Mouse (Mus musculus): ENCODE measurements at regions not wholly inside any gene's neighbourhood (a gene's known extent, or its start where the extent isn't known, plus 50 kb on each side); places are given as distances from the start of the nearest gene placed in this dataset.

DNA sequence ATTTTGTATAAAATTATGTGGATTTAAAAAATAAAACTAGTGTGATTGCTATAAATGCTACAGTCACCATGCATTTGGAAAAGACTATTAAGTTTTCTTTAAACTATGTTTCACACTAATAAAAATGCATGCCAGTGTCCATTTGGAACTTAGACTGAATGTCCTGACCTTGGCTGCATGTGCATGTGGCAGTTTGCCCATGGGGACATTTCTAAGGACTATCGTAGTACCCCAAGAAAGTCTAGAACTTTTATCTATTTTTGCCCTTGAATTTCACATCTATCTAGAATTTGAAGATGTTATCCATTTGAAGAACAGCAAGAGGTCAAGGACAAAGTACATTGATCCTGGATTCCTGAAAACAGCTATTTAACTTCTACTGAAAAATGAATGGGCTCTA lies 745.9 kb downstream of the Tmem182 start:
- no peak overlapping the region for H3K4me2 ChIP-seq
- 98% methylated on average over 1 of the region's 1 CpGs for WGBS
- no peak overlapping the region for H3K4me3 ChIP-seq

GRCm38 (mm10) chr1:41555607-41556006 lies 750.2 kb downstream of the Tmem182 start:
- no peak overlapping the region for H3K4me2 ChIP-seq
- no peak overlapping the region for H3K27ac ChIP-seq (replicated peaks)
- H3K4me3 ChIP-seq = no peak overlapping the region
- no peak for ATAC-seq (ENCODE audit: low read depth)
- 74% methylated on average over 2 of the region's 2 CpGs for WGBS
- H3K9me3 ChIP-seq = no peaks in the 10 kb centered on the region
- no peaks in the 10 kb centered on the region for H3K36me3 ChIP-seq
- H3K9ac ChIP-seq = no peak overlapping the region
- no peaks in the 10 kb centered on the region for H3K27me3 ChIP-seq
- no peaks in the 10 kb centered on the region for H3K4me1 ChIP-seq (replicated peaks)

More for the DNA sequence above, 745.9 kb downstream of the Tmem182 start:
- Histone ChIP-seq H3K9ac (no peak overlapping the region), H3K9me3 (no peaks in the 10 kb centered on the region), H3K36me3 (no peaks in the 10 kb centered on the region), H3K27me3 (no peaks in the 10 kb centered on the region), H3K27ac (replicated peaks) (no peak overlapping the region), H3K4me1 (replicated peaks) (no peaks in the 10 kb centered on the region)
- no peak for ATAC-seq (ENCODE audit: low read depth)

DNA sequence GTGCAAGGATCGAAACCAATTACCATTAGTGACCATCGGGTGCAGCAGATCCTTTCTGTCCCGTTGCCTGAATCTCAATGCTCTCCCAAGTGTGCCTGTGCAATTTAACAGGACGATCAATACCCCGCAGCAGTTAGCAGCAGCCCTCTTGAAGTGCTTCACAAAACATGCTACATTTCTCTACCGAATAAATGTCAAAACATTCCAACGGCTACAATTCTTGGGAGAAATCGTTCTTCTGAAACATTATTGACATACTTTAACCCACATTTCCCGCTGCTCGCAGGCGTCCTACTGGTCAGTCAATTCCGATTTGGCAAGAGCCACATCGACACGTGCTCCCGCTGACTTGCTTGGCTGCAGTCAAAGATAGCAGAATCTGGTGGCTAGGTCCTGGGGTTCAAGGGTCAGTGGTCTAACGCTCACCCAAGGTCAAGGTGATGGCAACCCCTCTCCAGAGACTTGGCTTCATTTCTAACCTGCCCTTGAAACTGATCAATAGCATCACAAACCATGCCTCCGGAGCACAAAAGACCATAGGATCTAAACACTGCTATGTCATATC lies 753.8 kb downstream of the Tmem182 start:
- H3K27ac ChIP-seq (replicated peaks) = no peak overlapping the region
- H3K27me3 ChIP-seq = no peaks in the 10 kb centered on the region
- no peaks in the 10 kb centered on the region for H3K9me3 ChIP-seq
- H3K4me3 ChIP-seq = no peak overlapping the region
- no peak overlapping the region for H3K4me2 ChIP-seq
- no peak for ATAC-seq (ENCODE audit: low read depth)
- WGBS = 82% methylated on average over 17 of the region's 17 CpGs
- H3K9ac ChIP-seq = no peak overlapping the region
- H3K36me3 ChIP-seq = no peaks in the 10 kb centered on the region
- no peaks in the 10 kb centered on the region for H3K4me1 ChIP-seq (replicated peaks)

DNA sequence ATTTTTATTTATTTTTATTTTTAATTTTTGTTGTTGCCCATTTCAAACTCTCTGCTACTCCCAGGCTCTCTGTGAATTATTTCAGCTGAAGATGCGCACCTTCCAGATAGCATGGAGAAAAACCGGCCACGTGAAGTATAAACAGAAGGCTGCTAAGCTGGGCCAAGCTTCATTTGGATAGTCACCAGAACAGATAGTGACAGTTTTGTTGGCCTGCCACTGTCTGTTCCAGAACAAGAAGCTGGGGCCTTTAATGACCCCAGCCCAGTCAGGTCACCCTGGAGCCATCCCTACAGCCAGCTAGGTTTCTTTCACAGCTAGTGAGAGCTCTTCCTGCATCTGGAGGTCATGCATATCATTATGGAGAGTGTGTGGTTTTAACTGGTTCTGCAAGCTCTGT lies 754.6 kb downstream of the Tmem182 start:
- Histone ChIP-seq H3K9me3 (no peaks in the 10 kb centered on the region), H3K4me2 (no peak overlapping the region), H3K36me3 (no peaks in the 10 kb centered on the region), H3K4me1 (replicated peaks) (no peaks in the 10 kb centered on the region), H3K27ac (replicated peaks) (no peak overlapping the region), H3K4me3 (no peak overlapping the region), H3K9ac (no peak overlapping the region), H3K27me3 (no peaks in the 10 kb centered on the region)
- no peak for ATAC-seq (ENCODE audit: low read depth)
- WGBS = 97% methylated on average over 3 of the region's 3 CpGs

DNA sequence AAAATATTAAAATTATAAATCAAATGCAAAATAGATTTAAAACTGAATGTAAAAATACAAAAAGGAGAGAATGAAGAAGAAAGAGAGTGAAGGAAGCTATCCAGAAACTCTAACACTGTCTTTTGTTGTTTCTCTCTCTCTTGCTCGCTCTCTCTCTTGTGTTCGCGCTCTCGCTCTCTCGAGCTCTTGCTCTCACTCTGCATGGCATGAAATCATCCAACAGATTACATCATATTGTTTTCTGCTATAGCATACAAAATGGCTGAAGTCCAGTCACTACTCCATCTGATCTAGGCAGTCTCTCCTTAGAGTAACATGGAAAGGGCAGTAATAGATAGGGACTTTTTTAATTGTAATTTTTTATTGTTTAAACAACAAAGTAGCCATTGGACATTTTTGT lies 798.1 kb downstream of the Tmem182 start:
- Histone ChIP-seq H3K9ac (no peak overlapping the region), H3K27ac (replicated peaks) (no peak overlapping the region), H3K36me3 (no peaks in the 10 kb centered on the region), H3K27me3 (no peaks in the 10 kb centered on the region), H3K4me2 (no peak overlapping the region), H3K9me3 (no peaks in the 10 kb centered on the region), H3K4me1 (replicated peaks) (peaks cover 15% of the 10 kb centered on the region), H3K4me3 (no peak overlapping the region)
- no peak for ATAC-seq (ENCODE audit: low read depth)
- WGBS = 84% methylated on average over 5 of the region's 5 CpGs

- H3K27me3 ChIP-seq = no peaks in the 10 kb centered on the region
- H3K27ac ChIP-seq (replicated peaks) = no peak overlapping the region
- 38% methylated on average over 14 of the region's 14 CpGs for WGBS
- no peaks in the 10 kb centered on the region for H3K9me3 ChIP-seq
- no peak overlapping the region for H3K9ac ChIP-seq
- 0 out of 2 replicates have a peak overlapping the region, but pooled peaks have one; percentile 8 for H3K4me3 ChIP-seq
- no peaks in the 10 kb centered on the region for H3K36me3 ChIP-seq
- peaks cover 15% of the 10 kb centered on the region for H3K4me1 ChIP-seq (replicated peaks)
- ATAC-seq (ENCODE audit: low read depth) = peak; percentile 77
- peak overlapping the region; percentile 38 for H3K4me2 ChIP-seq
These were observed 799.8 kb downstream of the Tmem182 start for GRCm38 (mm10) chr1:41604996-41605747.

GRCm38 (mm10) chr1:41605748-41606131 lies 800.3 kb downstream of the Tmem182 start:
- peak; percentile 81 for ATAC-seq (ENCODE audit: low read depth)
- Histone ChIP-seq H3K4me1 (replicated peaks) (peaks cover 20% of the 10 kb centered on the region), H3K9ac (no peak overlapping the region), H3K9me3 (no peaks in the 10 kb centered on the region), H3K27ac (replicated peaks) (peak overlapping the region; percentile 42), H3K4me2 (no peak overlapping the region), H3K36me3 (no peaks in the 10 kb centered on the region), H3K4me3 (no peak overlapping the region), H3K27me3 (no peaks in the 10 kb centered on the region)
- WGBS = 7% methylated on average over 3 of the region's 3 CpGs

- Histone ChIP-seq H3K4me3 (no peak overlapping the region), H3K27ac (replicated peaks) (no peak overlapping the region), H3K9ac (no peak overlapping the region), H3K4me1 (replicated peaks) (peaks cover 15% of the 10 kb centered on the region), H3K4me2 (no peak overlapping the region), H3K27me3 (no peaks in the 10 kb centered on the region), H3K36me3 (no peaks in the 10 kb centered on the region), H3K9me3 (no peaks in the 10 kb centered on the region)
- 43% methylated on average over 8 of the region's 8 CpGs for WGBS
- ATAC-seq (ENCODE audit: low read depth) = peak; percentile 83
These were observed 805.4 kb downstream of the Tmem182 start for GRCm38 (mm10) chr1:41610783-41611182.

DNA sequence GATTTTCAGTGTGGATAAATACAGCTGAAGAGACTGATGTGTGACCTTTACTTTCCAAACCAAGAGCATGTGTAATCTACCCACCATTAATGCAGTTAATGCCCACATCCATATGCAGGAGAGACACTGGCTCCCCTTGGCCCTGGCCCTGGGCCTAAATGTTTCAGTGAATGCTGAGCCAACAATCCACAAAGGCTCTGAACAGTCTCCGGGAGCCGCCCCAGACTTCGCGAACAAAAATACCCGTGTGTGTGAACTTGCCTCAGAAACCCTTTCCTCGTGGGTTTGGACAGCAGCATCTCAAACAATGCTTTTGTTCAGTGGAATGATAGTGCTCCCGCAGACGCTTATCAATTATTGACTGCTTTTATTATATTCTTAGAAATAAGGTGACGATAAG lies 846.4 kb downstream of the Tmem182 start:
- Histone ChIP-seq H3K4me1 (replicated peaks) (peaks cover 17% of the 10 kb centered on the region), H3K27me3 (no peaks in the 10 kb centered on the region), H3K4me3 (no peak overlapping the region), H3K9me3 (no peaks in the 10 kb centered on the region), H3K36me3 (no peaks in the 10 kb centered on the region), H3K27ac (replicated peaks) (peak overlapping the region; percentile 14; the same call in 1 of the 2 replicates), H3K4me2 (peak overlapping the region; percentile 31), H3K9ac (no peak overlapping the region)
- peak; percentile 85 for ATAC-seq (ENCODE audit: low read depth)
- 24% methylated on average over 9 of the region's 9 CpGs for WGBS

DNA sequence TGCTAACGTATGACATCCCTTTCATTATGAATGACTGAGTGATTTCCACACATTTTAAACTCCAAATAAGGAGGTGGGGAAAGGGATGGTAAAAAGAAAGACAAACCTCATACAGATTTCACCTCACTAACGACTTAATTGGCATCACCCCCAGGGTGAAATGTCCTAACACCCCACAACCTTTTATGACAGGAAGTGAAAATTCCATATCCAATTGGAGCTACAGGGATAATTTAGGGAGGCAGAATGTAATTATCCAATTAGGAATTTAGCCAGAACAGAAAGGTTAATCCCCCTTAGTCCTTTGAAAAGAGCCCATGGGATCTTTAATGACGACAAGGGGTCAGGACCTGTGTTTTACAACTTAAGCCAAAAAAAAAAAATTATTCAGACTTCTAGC lies 846.8 kb downstream of the Tmem182 start:
- peak; percentile 21; the same call in 1 of the 2 replicates for ATAC-seq (ENCODE audit: low read depth)
- Histone ChIP-seq H3K9ac (no peak overlapping the region), H3K27ac (replicated peaks) (peak overlapping the region; percentile 14; the same call in 1 of the 2 replicates), H3K9me3 (no peaks in the 10 kb centered on the region), H3K4me3 (no peak overlapping the region), H3K27me3 (no peaks in the 10 kb centered on the region), H3K4me1 (replicated peaks) (peaks cover 17% of the 10 kb centered on the region), H3K36me3 (no peaks in the 10 kb centered on the region), H3K4me2 (peak overlapping the region; percentile 31)
- 11% methylated on average over 3 of the region's 3 CpGs for WGBS

DNA sequence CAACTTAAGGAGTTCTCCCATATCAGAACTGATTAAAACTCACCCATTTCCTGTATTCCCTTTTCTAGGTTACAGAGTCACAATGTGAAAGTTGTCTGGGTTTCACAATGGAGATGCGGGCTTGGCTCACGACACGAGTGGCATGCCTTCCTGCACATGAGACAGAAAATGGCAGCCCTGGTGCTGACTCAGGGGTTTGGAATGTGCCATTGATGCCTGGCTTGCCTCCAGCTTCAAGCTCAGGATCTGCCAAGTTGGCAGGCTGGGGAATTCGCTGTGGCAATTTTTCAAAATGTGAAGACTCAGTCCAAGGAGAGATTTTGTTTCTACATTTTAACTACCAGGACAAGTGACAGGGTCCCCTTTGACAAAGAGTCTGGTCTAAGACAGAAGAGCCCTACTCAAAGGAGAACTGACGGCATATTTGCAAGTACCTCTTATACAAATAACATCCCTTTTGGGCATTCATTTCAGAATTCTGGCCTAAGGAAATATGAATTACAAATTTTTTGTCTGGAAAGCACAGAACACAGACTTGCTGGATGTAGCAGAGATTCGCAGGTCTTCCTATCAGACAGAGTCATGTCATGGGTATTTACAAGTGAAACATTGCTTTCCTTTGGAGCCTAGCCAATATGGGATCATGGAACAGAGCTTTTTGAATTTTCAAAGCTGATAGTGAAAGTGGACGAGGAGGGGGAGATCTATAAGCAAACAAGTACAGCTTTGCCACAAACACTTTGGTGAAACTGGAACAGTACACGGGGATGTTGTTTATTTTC lies 847.4 kb downstream of the Tmem182 start:
- H3K4me3 ChIP-seq = no peak overlapping the region
- H3K9me3 ChIP-seq = no peaks in the 10 kb centered on the region
- WGBS = 45% methylated on average over 8 of the region's 8 CpGs
- no peaks in the 10 kb centered on the region for H3K36me3 ChIP-seq
- H3K9ac ChIP-seq = no peak overlapping the region
- peak overlapping the region; percentile 31 for H3K4me2 ChIP-seq
- H3K27ac ChIP-seq (replicated peaks) = no peak overlapping the region; the same call in 1 of the 2 replicates
- peak; percentile 90 for ATAC-seq (ENCODE audit: low read depth)
- H3K4me1 ChIP-seq (replicated peaks) = peaks cover 17% of the 10 kb centered on the region
- H3K27me3 ChIP-seq = no peaks in the 10 kb centered on the region

DNA sequence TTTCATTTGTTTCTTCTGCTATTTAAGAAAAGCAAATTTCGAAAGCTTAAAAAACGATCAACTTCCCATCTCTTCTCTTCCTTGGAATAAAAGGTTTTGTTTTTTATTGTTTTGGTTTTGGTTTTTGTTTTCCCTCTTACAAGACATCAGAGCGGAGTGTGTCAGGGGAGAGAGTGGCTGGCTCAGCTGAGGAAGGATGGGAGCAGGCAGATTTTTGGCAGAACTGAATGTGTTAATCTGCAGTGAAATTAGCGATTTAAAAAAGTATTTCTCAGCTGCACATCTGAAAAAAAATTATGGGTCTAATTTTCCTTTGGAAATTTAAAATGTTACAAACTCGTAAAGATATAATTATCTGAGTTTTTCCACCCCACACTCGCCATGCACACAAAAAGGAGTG lies 868.7 kb downstream of the Tmem182 start:
- Histone ChIP-seq H3K4me2 (no peak overlapping the region), H3K4me3 (no peak overlapping the region), H3K9ac (no peak overlapping the region), H3K27ac (replicated peaks) (no peak overlapping the region), H3K36me3 (no peaks in the 10 kb centered on the region), H3K4me1 (replicated peaks) (no peaks in the 10 kb centered on the region), H3K9me3 (no peaks in the 10 kb centered on the region), H3K27me3 (no peaks in the 10 kb centered on the region)
- no peak for ATAC-seq (ENCODE audit: low read depth)
- 83% methylated on average over 6 of the region's 6 CpGs for WGBS

Measured in neural tube, embryonic 13.5 days (tissue).